Mouse (Mus musculus) heart, postnatal 25 days (tissue): ENCODE measurements around the gene Slc26a5. TPM values are rescaled to one million over a fixed set of nuclear protein-coding genes. Genes with fewer than 3 reads are reported as not detected.

Experiments
- DNase-seq: peaks from one replicate; pipeline ENCODE4 v3.0.0; 2022; ENCODE audit warnings: low spot score
- intact Hi-C: fragments of 180-260 bp; cut with DNase I; formaldehyde crosslinking; loops from one replicate; pipeline ENCODE4 v1.15.1; 2025
- total RNA-seq, 2 experiments: library from RNA; stranded (reverse); gene quantifications; 2 replicates each; pipeline ENCODE4 v1.2.3; 2021

Gene Slc26a5
- total RNA-seq: not detected

- intact Hi-C loops: no loop called here
Observed at GRCm38 (mm10) chr5:21865346-21866107, at the start of gene Slc26a5. TSS of gene Slc26a5 (minus strand) at chr5:21865604.

GRCm38 (mm10) chr5:21914776-21915175, 49.4 kb upstream of the Slc26a5 start:
- intact Hi-C loops: no loop called here
- DNase-seq: no peak

More at GRCm38 (mm10) chr5:21865346-21866107, at the start of gene Slc26a5:
- no peak for DNase-seq

- intact Hi-C loops: no loop called here
Observed at GRCm38 (mm10) chr5:21912835-21913530, 47.6 kb upstream of the Slc26a5 start.

GRCm38 (mm10) chr5:21910726-21911125, 45.3 kb upstream of the Slc26a5 start:
- intact Hi-C loops: no loop called here
- no peak for DNase-seq

More at GRCm38 (mm10) chr5:21912835-21913530, 47.6 kb upstream of the Slc26a5 start:
- DNase-seq: no peak

GRCm38 (mm10) chr5:21909713-21910112, 44.3 kb upstream of the Slc26a5 start:
- intact Hi-C loops: no loop called here

GRCm38 (mm10) chr5:21901411-21901810, 36.0 kb upstream of the Slc26a5 start:
- no peak for DNase-seq
- intact Hi-C loops: no loop called here

More at GRCm38 (mm10) chr5:21909713-21910112, 44.3 kb upstream of the Slc26a5 start:
- DNase-seq: no peak

GRCm38 (mm10) chr5:21900891-21901290, 35.5 kb upstream of the Slc26a5 start:
- no peak for DNase-seq

GRCm38 (mm10) chr5:21898875-21899274, 33.5 kb upstream of the Slc26a5 start:
- no peak for DNase-seq
- intact Hi-C loops: no loop called here

More at GRCm38 (mm10) chr5:21900891-21901290, 35.5 kb upstream of the Slc26a5 start:
- intact Hi-C loops: no loop called here

GRCm38 (mm10) chr5:21896586-21896985, 31.2 kb upstream of the Slc26a5 start:
- DNase-seq: no peak
- intact Hi-C loops: no loop called here

- no peak for DNase-seq
- intact Hi-C loops: no loop called here
Observed at GRCm38 (mm10) chr5:21894168-21894567, 28.8 kb upstream of the Slc26a5 start.

GRCm38 (mm10) chr5:21866750-21867149, 1.3 kb upstream of the Slc26a5 start:
- intact Hi-C loops: no loop called here

GRCm38 (mm10) chr5:21866311-21866712, 908 bp upstream of the Slc26a5 start:
- intact Hi-C loops: no loop called here
- DNase-seq: no peak

More at GRCm38 (mm10) chr5:21866750-21867149, 1.3 kb upstream of the Slc26a5 start:
- no peak for DNase-seq

GRCm38 (mm10) chr5:21858653-21859052, 6.8 kb downstream of the Slc26a5 start:
- no peak for DNase-seq
- intact Hi-C loops: no loop called here

- intact Hi-C loops: no loop called here
- DNase-seq: no peak
Observed at GRCm38 (mm10) chr5:21851679-21852340, 13.6 kb downstream of the Slc26a5 start.

GRCm38 (mm10) chr5:21847438-21847837, 18.0 kb downstream of the Slc26a5 start:
- intact Hi-C loops: no loop called here
- no peak for DNase-seq

GRCm38 (mm10) chr5:21846616-21847290, 18.7 kb downstream of the Slc26a5 start:
- no peak for DNase-seq
- intact Hi-C loops: no loop called here

- intact Hi-C loops: no loop called here
- no peak for DNase-seq
Observed at GRCm38 (mm10) chr5:21844676-21845075, 20.7 kb downstream of the Slc26a5 start.

- no peak for DNase-seq
- intact Hi-C loops: no loop called here
Observed at GRCm38 (mm10) chr5:21831761-21832160, 33.6 kb downstream of the Slc26a5 start.

GRCm38 (mm10) chr5:21828855-21829254, 36.5 kb downstream of the Slc26a5 start:
- no peak for DNase-seq
- intact Hi-C loops: no loop called here

GRCm38 (mm10) chr5:21827643-21828042, 37.8 kb downstream of the Slc26a5 start:
- DNase-seq: no peak
- intact Hi-C loops: no loop called here
